Mouse (Mus musculus): Measurements from ENCODE around the gene Tuba3b. TPM values are rescaled to one million over a fixed set of nuclear protein-coding genes. Genes with fewer than 3 reads are reported as not detected.

Tuba3b gene
- not detected in 2 replicates for total RNA-seq (2014; rRNA removed)
- not detected in 2 replicates for polyA plus RNA-seq (2015; fragmentation: Nextera tagmentation; extraction: Ambion mirVana)

- no peak for TF ChIP-seq CTCF (IDR thresholded peaks at IDR 0.05; ENCODE audit: low read depth)
- no peak within 1 kb of the TSS for H3K4me3 ChIP-seq (ENCODE audit: low read depth, low read length)
- WGBS, result 96% methylated on average over 31 of the region's 31 CpGs
- no peaks in the 10 kb centered on the region for H3K9me3 ChIP-seq (ENCODE audit: low read length)
- no peak within 1 kb of the TSS for H3K27ac ChIP-seq (ENCODE audit: low read depth, low read length)
- no peaks in the 10 kb centered on the region for H3K4me1 ChIP-seq (ENCODE audit: insufficient read depth)
- no peaks in the 10 kb centered on the region for H3K27me3 ChIP-seq (ENCODE audit: insufficient read depth, low read length)
- H3K36me3 ChIP-seq (ENCODE audit: insufficient read depth), result no peaks in the 10 kb centered on the region
- DNase-seq, result no peak
- H3K4me2 ChIP-seq (ENCODE audit: low read depth), result no peak within 1 kb of the TSS
- no peak for ATAC-seq
- no peak within 1 kb of the TSS for H3K9ac ChIP-seq
Observed at GRCm38 (mm10) chr6:145615666-145616210, at the start of gene Tuba3b. Gene Tuba3b (plus strand): TSS chr6:145615757.

- ATAC-seq, result no peak
Observed at GRCm38 (mm10) chr6:145567296-145567695, 48.3 kb upstream of the Tuba3b start.

GRCm38 (mm10) chr6:145567832-145568231 is 47.7 kb upstream of the Tuba3b start:
- no peak for DNase-seq
- no peak overlapping the region for H3K27ac ChIP-seq (ENCODE audit: low read depth, low read length)
- no peak for ATAC-seq
- no peaks in the 10 kb centered on the region for H3K36me3 ChIP-seq (ENCODE audit: insufficient read depth)
- H3K27me3 ChIP-seq (ENCODE audit: insufficient read depth, low read length), result no peaks in the 10 kb centered on the region
- H3K9me3 ChIP-seq (ENCODE audit: low read length), result 0 out of 2 replicates have a peak, but pooled peaks cover 3% of the 10 kb centered on the region
- 87% methylated on average over 3 of the region's 3 CpGs for WGBS
- H3K4me2 ChIP-seq (ENCODE audit: low read depth), result no peak overlapping the region
- TF ChIP-seq CTCF (IDR thresholded peaks at IDR 0.05; ENCODE audit: low read depth), result no peak
- no peaks in the 10 kb centered on the region for H3K4me1 ChIP-seq (ENCODE audit: insufficient read depth)
- no peak overlapping the region for H3K9ac ChIP-seq
- no peak overlapping the region for H3K4me3 ChIP-seq (ENCODE audit: low read depth, low read length)

More at GRCm38 (mm10) chr6:145567296-145567695, 48.3 kb upstream of the Tuba3b start:
- 0 out of 2 replicates have a peak, but pooled peaks cover 3% of the 10 kb centered on the region for H3K9me3 ChIP-seq (ENCODE audit: low read length)
- 69% methylated on average over 8 of the region's 8 CpGs for WGBS
- no peak overlapping the region for H3K4me3 ChIP-seq (ENCODE audit: low read depth, low read length)
- no peaks in the 10 kb centered on the region for H3K4me1 ChIP-seq (ENCODE audit: insufficient read depth)
- no peak overlapping the region for H3K4me2 ChIP-seq (ENCODE audit: low read depth)
- H3K27me3 ChIP-seq (ENCODE audit: insufficient read depth, low read length), result no peaks in the 10 kb centered on the region
- H3K36me3 ChIP-seq (ENCODE audit: insufficient read depth), result no peaks in the 10 kb centered on the region
- H3K27ac ChIP-seq (ENCODE audit: low read depth, low read length), result no peak overlapping the region
- no peak overlapping the region for H3K9ac ChIP-seq
- no peak for TF ChIP-seq CTCF (IDR thresholded peaks at IDR 0.05; ENCODE audit: low read depth)
- DNase-seq, result no peak

- TF ChIP-seq CTCF (IDR thresholded peaks at IDR 0.05; ENCODE audit: low read depth), result no peak
Observed at GRCm38 (mm10) chr6:145568701-145569100, 46.9 kb upstream of the Tuba3b start.

GRCm38 (mm10) chr6:145573250-145574013 is 42.1 kb upstream of the Tuba3b start:
- Histone ChIP-seq H3K4me3 (ENCODE audit: low read depth, low read length) (no peak overlapping the region), H3K4me2 (ENCODE audit: low read depth) (no peak overlapping the region), H3K9me3 (ENCODE audit: low read length) (no peaks in the 10 kb centered on the region), H3K27me3 (ENCODE audit: insufficient read depth, low read length) (no peaks in the 10 kb centered on the region), H3K27ac (ENCODE audit: low read depth, low read length) (no peak overlapping the region), H3K4me1 (ENCODE audit: insufficient read depth) (no peaks in the 10 kb centered on the region), H3K36me3 (ENCODE audit: insufficient read depth) (no peaks in the 10 kb centered on the region), H3K9ac (no peak overlapping the region)
- DNase-seq (no peak), ATAC-seq (no peak)
- 80% methylated on average over 6 of the region's 6 CpGs for WGBS
- no peak for TF ChIP-seq CTCF (IDR thresholded peaks at IDR 0.05; ENCODE audit: low read depth)

More at GRCm38 (mm10) chr6:145568701-145569100, 46.9 kb upstream of the Tuba3b start:
- H3K4me3 ChIP-seq (ENCODE audit: low read depth, low read length), result no peak overlapping the region
- no peak overlapping the region for H3K9ac ChIP-seq
- DNase-seq (no peak), ATAC-seq (no peak)
- no peak overlapping the region for H3K27ac ChIP-seq (ENCODE audit: low read depth, low read length)
- H3K27me3 ChIP-seq (ENCODE audit: insufficient read depth, low read length), result no peaks in the 10 kb centered on the region
- H3K36me3 ChIP-seq (ENCODE audit: insufficient read depth), result no peaks in the 10 kb centered on the region
- H3K9me3 ChIP-seq (ENCODE audit: low read length), result 0 out of 2 replicates have a peak, but pooled peaks cover 3% of the 10 kb centered on the region
- H3K4me2 ChIP-seq (ENCODE audit: low read depth), result no peak overlapping the region
- WGBS, result 93% methylated on average over 3 of the region's 3 CpGs
- H3K4me1 ChIP-seq (ENCODE audit: insufficient read depth), result no peaks in the 10 kb centered on the region

GRCm38 (mm10) chr6:145576762-145577161 is 38.8 kb upstream of the Tuba3b start:
- 94% methylated on average over 4 of the region's 4 CpGs for WGBS
- H3K9me3 ChIP-seq (ENCODE audit: low read length), result no peaks in the 10 kb centered on the region
- no peak for TF ChIP-seq CTCF (IDR thresholded peaks at IDR 0.05; ENCODE audit: low read depth)
- DNase-seq, result no peak
- H3K9ac ChIP-seq, result no peak overlapping the region
- no peak overlapping the region for H3K4me2 ChIP-seq (ENCODE audit: low read depth)
- no peak for ATAC-seq
- no peaks in the 10 kb centered on the region for H3K27me3 ChIP-seq (ENCODE audit: insufficient read depth, low read length)
- H3K36me3 ChIP-seq (ENCODE audit: insufficient read depth), result no peaks in the 10 kb centered on the region
- H3K4me3 ChIP-seq (ENCODE audit: low read depth, low read length), result no peak overlapping the region
- no peak overlapping the region for H3K27ac ChIP-seq (ENCODE audit: low read depth, low read length)
- no peaks in the 10 kb centered on the region for H3K4me1 ChIP-seq (ENCODE audit: insufficient read depth)
